Mouse (Mus musculus): ENCODE data around the gene Slc44a5. TPM values are rescaled to one million over a fixed set of nuclear protein-coding genes. Genes with fewer than 3 reads are reported as not detected.
A peak's percentile ranks its signal among the peaks of the same experiment; 100 is the strongest.
"Not testable (repeated sequence)": the region's sequence is repeated elsewhere in the genome, so short reads cannot be mapped to it uniquely, and the experiment has no call there.

The Slc44a5 gene
- total RNA-seq, 2 experiments from 2014 or later: not detected

GRCm38 (mm10) chr3:153967447-153967846 is 5.8 kb upstream of the Slc44a5 start:
- ATAC-seq (replicated peaks; ENCODE audit: poor library complexity, severe bottlenecking): no peak

- peak; percentile 87 for ATAC-seq (replicated peaks; ENCODE audit: poor library complexity, severe bottlenecking)
Measured at GRCm38 (mm10) chr3:153968549-153968948, 4.7 kb upstream of the Slc44a5 start.

GRCm38 (mm10) chr3:153969451-153969850 is 3.8 kb upstream of the Slc44a5 start:
- ATAC-seq (replicated peaks; ENCODE audit: poor library complexity, severe bottlenecking): no peak

GRCm38 (mm10) chr3:153973949-153974760 is 919 bp downstream of the Slc44a5 start:
- ATAC-seq (replicated peaks; ENCODE audit: poor library complexity, severe bottlenecking): no peak

- ATAC-seq (replicated peaks; ENCODE audit: poor library complexity, severe bottlenecking): peak; percentile 9; the same call in 1 of the 2 replicates
Measured at GRCm38 (mm10) chr3:153975060-153975459, 1.8 kb downstream of the Slc44a5 start.

- peak; percentile 74 for ATAC-seq (replicated peaks; ENCODE audit: poor library complexity, severe bottlenecking)
Measured at GRCm38 (mm10) chr3:153975791-153976190, 2.6 kb downstream of the Slc44a5 start.

- no peak for ATAC-seq (replicated peaks; ENCODE audit: poor library complexity, severe bottlenecking)
Measured at GRCm38 (mm10) chr3:153980611-153981010, 7.4 kb downstream of the Slc44a5 start.

- peak; percentile 97 for ATAC-seq (replicated peaks; ENCODE audit: poor library complexity, severe bottlenecking)
Measured at GRCm38 (mm10) chr3:153984428-153985340, 11.4 kb downstream of the Slc44a5 start.

- no peak for ATAC-seq (replicated peaks; ENCODE audit: poor library complexity, severe bottlenecking)
Measured at GRCm38 (mm10) chr3:153999797-154000528, 26.7 kb downstream of the Slc44a5 start.

GRCm38 (mm10) chr3:154001348-154001747 is 28.1 kb downstream of the Slc44a5 start:
- ATAC-seq (replicated peaks; ENCODE audit: poor library complexity, severe bottlenecking): no peak

- no peak for ATAC-seq (replicated peaks; ENCODE audit: poor library complexity, severe bottlenecking)
Measured at GRCm38 (mm10) chr3:154046876-154047275, 73.6 kb downstream of the Slc44a5 start.

- no peak for ATAC-seq (replicated peaks; ENCODE audit: poor library complexity, severe bottlenecking)
Measured at GRCm38 (mm10) chr3:154053331-154053730, 80.1 kb downstream of the Slc44a5 start.

GRCm38 (mm10) chr3:154057464-154057863 is 84.2 kb downstream of the Slc44a5 start:
- no peak for ATAC-seq (replicated peaks; ENCODE audit: poor library complexity, severe bottlenecking)

- no peak for ATAC-seq (replicated peaks; ENCODE audit: poor library complexity, severe bottlenecking)
Measured at GRCm38 (mm10) chr3:154058200-154058599, 85.0 kb downstream of the Slc44a5 start.

GRCm38 (mm10) chr3:154071989-154072388 is 98.8 kb downstream of the Slc44a5 start:
- ATAC-seq (replicated peaks; ENCODE audit: poor library complexity, severe bottlenecking): not testable (repeated sequence)

GRCm38 (mm10) chr3:154075749-154076148 is 102.5 kb downstream of the Slc44a5 start:
- ATAC-seq (replicated peaks; ENCODE audit: poor library complexity, severe bottlenecking): no peak

- ATAC-seq (replicated peaks; ENCODE audit: poor library complexity, severe bottlenecking): no peak
Measured at GRCm38 (mm10) chr3:154081687-154082086, 108.5 kb downstream of the Slc44a5 start.

- ATAC-seq (replicated peaks; ENCODE audit: poor library complexity, severe bottlenecking): no peak
Measured at GRCm38 (mm10) chr3:154082241-154082640, 109.0 kb downstream of the Slc44a5 start.

- ATAC-seq (replicated peaks; ENCODE audit: poor library complexity, severe bottlenecking): no peak
Measured at GRCm38 (mm10) chr3:154082961-154083360, 109.7 kb downstream of the Slc44a5 start.

- ATAC-seq (replicated peaks; ENCODE audit: poor library complexity, severe bottlenecking): no peak
Measured at GRCm38 (mm10) chr3:154089996-154090395, 116.8 kb downstream of the Slc44a5 start.

All from granulocyte monocyte progenitor cell, adult 5-6 weeks (primary cell).